Comparison of ENCODE assay signal across 9 mouse cellular contexts in genomic region chr9:106475046-106475445, GRCm38 (mm10). TPM values are rescaled to one million over a fixed set of nuclear protein-coding genes. Genes with fewer than 3 reads are reported as not detected.
DNase-seq lines count a peak whose midpoint lies in the region; TF ChIP-seq lines count a peak whose summit lies in the region.
"Had no signal": no experiment of that assay in that cellular context is flagged by ENCODE, and none has a peak within 500 bp of the region (broad histone marks: within the 10 kb centered on the region; RNA-seq: fewer than 3 reads in every experiment).

No protein-coding gene starts in this region.

- intact Hi-C loops in gastrocnemius, postnatal 14 days (cut with DNase I; ENCODE audit: low total_unique reads), result no loop called here

- DNase-seq in layer of hippocampus, postnatal 10 days (ENCODE audit: low spot score in 2 of 2), result peak; percentile 4 to 20
- no peak for DNase-seq in layer of hippocampus, adult 9-10 months (ENCODE audit: low spot score)
- peak; percentile 15 for DNase-seq in CD4-positive helper T cell, adult 2 months (ENCODE audit: low read depth, low spot score)
- peak; percentile 87 for DNase-seq in ZHBTc4 (ENCODE audit: low read depth, low spot score)
- DNase-seq in gastrocnemius, postnatal 14 days, result peak; percentile 54
- DNase-seq in lung, adult 2 months, result peak; percentile 28
- DNase-seq in embryo, embryonic 10.5 days (ENCODE audit: low spot score), result no peak
- DNase-seq in spleen, postnatal 36 days (ENCODE audit: low spot score in 2 of 2), result no peak

- no peak for TF ChIP-seq POLR2A in lung, adult 2 months (IDR thresholded peaks at IDR 0.05; ENCODE audit: borderline replicate concordance, extremely low read depth, low read depth, low read length)

- no peak for TF ChIP-seq CTCF in lung, adult 2 months (IDR thresholded peaks at IDR 0.05; ENCODE audit: insufficient read depth, low read length)

- H3K4me3 ChIP-seq in lung, adult 2 months (replicated peaks; ENCODE audit: extremely low read depth, low read depth, low read length), result peak overlapping the region; percentile 21

- peaks cover 13% of the 10 kb centered on the region for H3K4me1 ChIP-seq in lung, adult 2 months (ENCODE audit: control insufficient read depth, insufficient read depth, low read length)

- 53% methylated on average over 7 of the region's 7 CpGs for WGBS in lung, adult 2 months

RNA-seq across cellular contexts. Expression of gene Rrp9, which starts 0.7 kb away (rescaled TPM):
- total RNA-seq in layer of hippocampus, postnatal 10 days (2021), result 10 to 100 TPM; 38.5 to 45.2 TPM
- 10 to 100 TPM; 12.6 to 18.4 TPM for total RNA-seq in gastrocnemius, postnatal 14 days (2021)
- polyA plus RNA-seq in lung, adult 2 months (2012; rRNA removed), result 27.4 and 29.2 TPM in 2 replicates

RNA-seq across cellular contexts. Expression of gene Parp3, which starts 1.7 kb away (rescaled TPM):
- total RNA-seq in layer of hippocampus, postnatal 10 days (2021), result 1 to 10 TPM; 2.4 to 2.8 TPM
- total RNA-seq in gastrocnemius, postnatal 14 days (2021), result 10 to 100 TPM; 64.1 to 76.2 TPM
- 65.2 and 74.3 TPM in 2 replicates for polyA plus RNA-seq in lung, adult 2 months (2012; rRNA removed)

RNA-seq across cellular contexts. Expression of gene Gpr62, which starts 9.3 kb away (rescaled TPM):
- 1 to 10 TPM; 1.8 to 2.0 TPM for total RNA-seq in layer of hippocampus, postnatal 10 days (2021)
- total RNA-seq in gastrocnemius, postnatal 14 days (2021), result under 1 TPM; 0.16 to 0.33 TPM
- polyA plus RNA-seq in lung, adult 2 months (2012; rRNA removed), result 0.19 and 0.50 TPM in 2 replicates

RNA-seq across cellular contexts. Expression of gene Pcbp4, which starts 22.0 kb away (rescaled TPM):
- total RNA-seq in layer of hippocampus, postnatal 10 days (2021), result 100 to 1,000 TPM; 226 to 234 TPM
- total RNA-seq in gastrocnemius, postnatal 14 days (2021), result 10 to 100 TPM; 47.6 to 48.7 TPM
- 68.5 and 70.7 TPM in 2 replicates for polyA plus RNA-seq in lung, adult 2 months (2012; rRNA removed)

RNA-seq across cellular contexts. Expression of gene Iqcf1, which starts 24.7 kb away (rescaled TPM):
- total RNA-seq in layer of hippocampus, postnatal 10 days (2021), result not detected
- total RNA-seq in gastrocnemius, postnatal 14 days (2021), result not detected
- polyA plus RNA-seq in lung, adult 2 months (2012; rRNA removed), result 0.30 TPM in 1 of 2 replicates, not detected in the other
- total RNA-seq: layer of hippocampus, adult 8-10 months had no signal

Comparison
In these comparisons a context has a peak if more than half of its experiments do, and no peak if none do; other contexts are left out.
1. DNase-seq: peak in layer of hippocampus, postnatal 10 days (2 of 2), CD4-positive helper T cell, adult 2 months (single experiment), ZHBTc4 (single experiment), gastrocnemius, postnatal 14 days (single experiment) and lung, adult 2 months (single experiment); none in layer of hippocampus, adult 9-10 months (single experiment), embryo, embryonic 10.5 days (single experiment) and spleen, postnatal 36 days (0 of 2).
2. RNA of gene Parp3, which starts 1.7 kb away (total RNA-seq): 64.1 to 76.2 TPM in gastrocnemius, postnatal 14 days; 2.4 to 2.8 TPM in layer of hippocampus, postnatal 10 days; every median in the first group is over 10 times any median in the second.